In the genomic region with DNA sequence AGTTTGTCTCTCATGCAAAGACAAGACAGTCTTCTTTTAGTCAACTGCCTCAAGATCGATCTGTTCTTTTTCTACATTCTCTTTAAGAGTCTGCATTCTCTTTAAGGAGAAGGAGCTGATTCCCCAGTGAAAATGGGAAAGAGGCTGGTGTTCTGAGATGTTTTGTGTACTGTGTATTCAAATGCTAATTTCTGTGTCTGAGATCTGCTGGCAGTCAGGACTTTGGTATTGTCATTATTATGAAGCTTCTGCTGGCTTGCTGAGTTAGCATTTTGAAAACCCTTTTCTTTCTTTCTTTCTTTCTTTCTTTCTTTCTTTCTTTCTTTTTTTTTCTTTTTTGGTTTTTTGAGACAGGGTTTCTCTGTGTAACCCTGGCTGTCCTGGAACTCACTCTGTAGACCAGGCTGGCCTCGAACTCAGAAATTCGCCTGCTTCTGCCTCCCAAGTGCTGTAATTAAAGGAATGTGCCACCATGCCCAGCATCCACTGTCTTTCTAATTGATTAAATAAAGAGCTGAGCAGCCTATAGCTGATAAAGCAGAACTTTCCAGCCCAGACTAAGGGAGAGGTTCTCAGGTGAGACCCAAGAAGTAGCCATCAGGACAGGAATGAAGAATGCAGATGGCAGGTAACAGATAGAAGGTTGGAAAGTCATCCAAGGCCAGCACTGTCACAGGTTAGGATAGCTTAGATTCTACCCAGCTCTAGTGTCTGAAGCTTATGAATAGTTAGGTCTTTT, we compare ENCODE assay signal across 25 mouse cellular contexts.
A peak's percentile ranks its signal among the peaks of the same experiment; 100 is the strongest.
DNase-seq lines count a peak whose midpoint lies in the region; ATAC-seq lines count a peak whose summit lies in the region.
"Had no signal": no experiment of that assay in that cellular context is flagged by ENCODE, and none has a peak within 500 bp of the region (broad histone marks: within the 10 kb centered on the region; RNA-seq: fewer than 3 reads in every experiment).

No protein-coding gene starts in this region.

- ATAC-seq in forebrain, embryonic 14.5 days = no peak
- no peak for ATAC-seq in forebrain, embryonic 16.5 days
- ATAC-seq in midbrain, embryonic 12.5 days (ENCODE audit: low FRiP score, low read depth) = peak; percentile 74
- ATAC-seq in midbrain, embryonic 15.5 days (replicated peaks) = no peak
- ATAC-seq: intestine, embryonic 16.5 days had no signal

- no peak overlapping the region for H3K9ac ChIP-seq in forebrain, embryonic 14.5 days (ENCODE audit: low read length)
- no peak overlapping the region for H3K9ac ChIP-seq in forebrain, embryonic 16.5 days (replicated peaks; ENCODE audit: low read depth, low read length)
- H3K9ac ChIP-seq in midbrain, embryonic 12.5 days (replicated peaks) = no peak overlapping the region
- no peak overlapping the region for H3K9ac ChIP-seq in midbrain, embryonic 15.5 days
- H3K9ac ChIP-seq: embryonic facial prominence, embryonic 12.5 days; hindbrain, embryonic 15.5 days; limb, embryonic 15.5 days; liver, embryonic 14.5 days; lung, embryonic 14.5 days; neural tube, embryonic 13.5 days had no signal

- 0 out of 2 replicates have a peak, but pooled peaks cover 2% of the 10 kb centered on the region for H3K9me3 ChIP-seq in forebrain, embryonic 14.5 days (replicated peaks; ENCODE audit: control insufficient read depth, low read length)
- H3K9me3 ChIP-seq in forebrain, embryonic 16.5 days (ENCODE audit: control insufficient read depth, low read length) = peaks cover 5% of the 10 kb centered on the region; the same call in 1 of the 2 replicates
- peaks cover 5% of the 10 kb centered on the region; the same call in 1 of the 2 replicates for H3K9me3 ChIP-seq in midbrain, embryonic 12.5 days
- no peaks in the 10 kb centered on the region for H3K9me3 ChIP-seq in midbrain, embryonic 15.5 days
- H3K9me3 ChIP-seq: hindbrain, embryonic 15.5 days; limb, embryonic 15.5 days had no signal

- DNase-seq in forebrain, embryonic 14.5 days (ENCODE audit: low spot score) = peak; percentile 54
- DNase-seq in R1 (ENCODE audit: low read depth, low spot score) = peak; percentile 95
- DNase-seq in embryo, embryonic 11 days = peak; percentile 4
- DNase-seq in gastrocnemius, adult 8-10 months (ENCODE audit: low spot score in 2 of 2) = no peak
- DNase-seq: adrenal gland, postnatal 10 days; cerebellum, adult 9-10 months; kidney, adult 9 months; kidney, postnatal 14 days; left cerebral cortex, postnatal 4 days; lung, embryonic 14.5 days; retina, postnatal 1 day; right cerebral cortex, postnatal 25 days; spleen, adult 18-20 months; thymus, postnatal 25 days had no signal

- no peaks in the 10 kb centered on the region for H3K27me3 ChIP-seq in forebrain, embryonic 14.5 days (replicated peaks; ENCODE audit: control insufficient read depth, insufficient read depth, low read length)
- H3K27me3 ChIP-seq in forebrain, embryonic 16.5 days (replicated peaks; ENCODE audit: control insufficient read depth, insufficient read depth, low read length) = no peaks in the 10 kb centered on the region
- no peaks in the 10 kb centered on the region for H3K27me3 ChIP-seq in midbrain, embryonic 12.5 days
- H3K27me3 ChIP-seq in midbrain, embryonic 15.5 days (replicated peaks) = no peaks in the 10 kb centered on the region
- H3K27me3 ChIP-seq: CH12.LX; embryonic facial prominence, embryonic 12.5 days; hindbrain, embryonic 15.5 days; limb, embryonic 15.5 days; neural tube, embryonic 13.5 days had no signal

- no peak overlapping the region for H3K27ac ChIP-seq in forebrain, embryonic 14.5 days (ENCODE audit: low read depth, low read length)
- H3K27ac ChIP-seq in forebrain, embryonic 16.5 days (ENCODE audit: low read length) = no peak overlapping the region
- peak overlapping the region; percentile 1 for H3K27ac ChIP-seq in midbrain, embryonic 12.5 days (replicated peaks)
- H3K27ac ChIP-seq in midbrain, embryonic 15.5 days = no peak overlapping the region
- H3K27ac ChIP-seq: embryonic facial prominence, embryonic 12.5 days; hindbrain, embryonic 15.5 days; limb, embryonic 15.5 days; liver, embryonic 14.5 days; neural tube, embryonic 13.5 days had no signal

- WGBS in forebrain, embryonic 14.5 days = 44% methylated on average over 3 of the region's 3 CpGs
- WGBS in forebrain, embryonic 16.5 days = 40% methylated on average over 3 of the region's 3 CpGs
- 41% methylated on average over 3 of the region's 3 CpGs for WGBS in midbrain, embryonic 12.5 days
- WGBS in midbrain, embryonic 15.5 days = 32% methylated on average over 3 of the region's 3 CpGs

- no peaks in the 10 kb centered on the region for H3K36me3 ChIP-seq in forebrain, embryonic 14.5 days (ENCODE audit: control insufficient read depth, insufficient read depth, low read length)
- no peaks in the 10 kb centered on the region for H3K36me3 ChIP-seq in forebrain, embryonic 16.5 days (ENCODE audit: control insufficient read depth, insufficient read depth)
- no peaks in the 10 kb centered on the region for H3K36me3 ChIP-seq in midbrain, embryonic 12.5 days
- no peaks in the 10 kb centered on the region for H3K36me3 ChIP-seq in midbrain, embryonic 15.5 days (replicated peaks)
- H3K36me3 ChIP-seq: embryonic facial prominence, embryonic 12.5 days; hindbrain, embryonic 15.5 days; limb, embryonic 15.5 days; neural tube, embryonic 13.5 days had no signal

- H3K4me3 ChIP-seq in forebrain, embryonic 14.5 days (ENCODE audit: low read depth, low read length) = no peak overlapping the region
- H3K4me3 ChIP-seq in forebrain, embryonic 16.5 days (replicated peaks; ENCODE audit: low read length) = no peak overlapping the region
- no peak overlapping the region for H3K4me3 ChIP-seq in midbrain, embryonic 12.5 days
- no peak overlapping the region for H3K4me3 ChIP-seq in midbrain, embryonic 15.5 days
- H3K4me3 ChIP-seq: embryonic facial prominence, embryonic 12.5 days; hindbrain, embryonic 15.5 days; limb, embryonic 15.5 days; myocyte; neural tube, embryonic 13.5 days had no signal

- H3K4me1 ChIP-seq in forebrain, embryonic 14.5 days (ENCODE audit: control insufficient read depth, insufficient read depth, low read length) = 0 out of 2 replicates have a peak, but pooled peaks cover 2% of the 10 kb centered on the region
- no peaks in the 10 kb centered on the region for H3K4me1 ChIP-seq in forebrain, embryonic 16.5 days (replicated peaks; ENCODE audit: control insufficient read depth, insufficient read depth, low read length)
- peaks cover 2% of the 10 kb centered on the region; the same call in 1 of the 2 replicates for H3K4me1 ChIP-seq in midbrain, embryonic 12.5 days
- H3K4me1 ChIP-seq in midbrain, embryonic 15.5 days = no peaks in the 10 kb centered on the region
- H3K4me1 ChIP-seq: embryonic facial prominence, embryonic 12.5 days; hindbrain, embryonic 15.5 days; limb, embryonic 15.5 days; neural tube, embryonic 13.5 days had no signal

- no peak overlapping the region for H3K4me2 ChIP-seq in forebrain, embryonic 14.5 days (ENCODE audit: low read length)
- no peak overlapping the region for H3K4me2 ChIP-seq in forebrain, embryonic 16.5 days (ENCODE audit: low read length)
- H3K4me2 ChIP-seq in midbrain, embryonic 12.5 days (replicated peaks) = no peak overlapping the region
- no peak overlapping the region for H3K4me2 ChIP-seq in midbrain, embryonic 15.5 days
- H3K4me2 ChIP-seq: embryonic facial prominence, embryonic 12.5 days; hindbrain, embryonic 15.5 days; limb, embryonic 15.5 days; lung, embryonic 14.5 days; neural tube, embryonic 13.5 days had no signal

Comparison
In these comparisons a context has a peak if more than half of its experiments do, and no peak if none do; other contexts are left out.
1. DNase-seq: peak in forebrain, embryonic 14.5 days (single experiment), R1 (single experiment) and embryo, embryonic 11 days (single experiment); none in gastrocnemius, adult 8-10 months (0 of 2).